Mouse (Mus musculus): ENCODE results near the gene Fos.
A peak's percentile ranks its signal among the peaks of the same experiment; 100 is the strongest.

GRCm38 (mm10) chr12:85464902-85465301, 8.8 kb upstream of the Fos start:
- TF ChIP-seq CTCF (IDR thresholded peaks at IDR 0.05) = no peak
- peak; percentile 97 for TF ChIP-seq EP300 (IDR thresholded peaks at IDR 0.05)
